Mouse (Mus musculus): ENCODE measurements around the gene Rnaset2a.
"Not testable (repeated sequence)": the region's sequence is repeated elsewhere in the genome, so short reads cannot be mapped to it uniquely, and the experiment has no call there.

Gene Rnaset2a

DNA sequence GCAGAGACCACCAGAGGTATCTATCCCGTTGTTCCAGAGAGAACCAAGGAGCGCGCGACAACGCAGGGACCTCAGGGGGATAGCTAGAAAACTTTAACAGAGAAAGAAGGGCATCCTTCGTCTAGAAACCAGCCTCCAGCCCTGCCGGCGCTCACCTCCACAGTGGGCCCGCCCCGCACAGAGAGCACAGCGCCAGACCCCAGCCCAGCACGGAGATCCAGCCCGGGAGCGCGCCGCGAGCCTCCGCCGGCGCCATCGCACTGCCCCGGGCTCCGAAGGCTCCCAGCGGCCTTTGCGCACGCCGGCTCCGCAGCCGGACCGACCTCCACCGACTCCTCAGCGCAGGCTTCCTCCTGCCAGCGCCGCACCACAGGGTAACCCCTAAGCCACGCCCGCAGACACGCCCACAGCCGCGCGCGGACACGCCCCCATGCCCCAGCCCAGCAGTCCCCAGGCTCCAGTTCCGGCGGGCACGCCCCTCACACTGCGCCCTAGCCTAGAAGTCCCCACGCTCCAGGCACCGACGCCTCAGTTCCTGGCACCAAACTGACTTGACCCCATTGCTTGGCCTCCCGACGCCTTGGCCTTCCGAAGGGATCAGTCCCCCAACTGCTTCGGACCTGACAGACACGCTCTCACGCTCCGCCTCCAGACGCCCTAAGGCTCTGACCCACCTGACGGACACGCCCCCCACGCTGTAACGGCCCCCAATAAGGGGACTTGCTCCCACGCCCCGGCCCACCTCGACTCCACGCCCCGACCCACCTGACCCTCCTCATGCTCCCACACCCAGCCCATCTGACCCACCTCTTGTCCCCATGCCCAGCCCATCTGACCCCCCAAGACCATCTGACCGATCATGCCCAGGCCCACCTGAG lies at the start of gene Rnaset2a, which contains the start of gene Gm49673:
Rnaset2a (minus strand) TSS at position 659 of the 878 bp plus-strand sequence.
Gm49673 (minus strand) TSS at position 350 of the 878 bp plus-strand sequence.
- peak; percentile 44 to 65 for DNase-seq

DNA sequence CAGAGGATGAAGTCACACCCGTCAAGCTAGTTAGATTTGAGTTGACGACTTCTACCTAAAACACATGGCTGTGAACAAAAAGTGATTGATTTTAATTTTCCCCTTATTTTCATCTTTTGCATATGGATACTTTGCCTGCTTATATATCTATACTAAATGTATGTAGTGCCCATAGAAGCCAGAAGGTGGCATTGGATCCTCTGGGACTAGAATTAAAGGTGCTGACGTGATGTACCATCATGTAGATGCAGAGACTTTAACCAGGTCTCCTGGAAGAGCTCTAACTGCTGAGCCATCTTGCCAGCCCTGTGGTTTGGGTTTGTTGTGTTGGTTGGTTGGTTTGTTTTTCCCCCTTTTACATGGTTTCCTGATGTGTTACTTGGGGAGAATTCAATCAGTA lies 49.8 kb upstream of the Rnaset2a start:
- no peak for DNase-seq

DNA sequence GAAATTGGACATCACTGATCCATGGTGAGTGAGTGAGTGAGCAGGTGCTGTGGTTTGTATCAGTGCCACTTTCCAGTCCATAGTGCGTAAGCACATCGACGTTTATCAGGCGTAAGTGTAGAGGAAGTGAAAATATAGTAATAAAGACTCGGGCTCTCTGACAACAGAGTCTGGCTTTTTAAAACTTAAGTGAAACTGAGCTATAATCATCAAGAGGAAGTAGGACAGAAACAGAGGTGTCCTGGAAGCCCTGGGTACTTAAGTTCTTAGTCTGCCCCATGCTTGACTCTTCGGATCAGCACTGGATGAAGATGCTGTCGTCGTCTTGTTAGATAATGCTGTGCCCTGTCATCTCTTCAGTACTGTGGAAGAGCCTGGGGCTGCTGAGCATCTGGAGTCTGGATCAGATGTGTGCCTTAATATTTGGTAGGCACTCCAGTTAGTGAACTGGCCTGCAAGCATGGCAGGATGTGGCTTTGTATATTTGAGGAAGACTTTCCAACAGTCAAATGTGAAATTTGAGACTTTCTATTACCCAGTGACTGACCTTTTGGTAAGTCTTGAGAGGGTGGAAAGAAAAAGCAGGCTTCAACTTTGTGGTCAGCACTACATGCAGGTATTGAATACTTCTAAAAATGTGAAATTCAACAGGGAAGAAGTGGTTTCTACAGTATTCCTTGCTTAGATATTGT lies 47.9 kb upstream of the Rnaset2a start:
- no peak for DNase-seq

DNA sequence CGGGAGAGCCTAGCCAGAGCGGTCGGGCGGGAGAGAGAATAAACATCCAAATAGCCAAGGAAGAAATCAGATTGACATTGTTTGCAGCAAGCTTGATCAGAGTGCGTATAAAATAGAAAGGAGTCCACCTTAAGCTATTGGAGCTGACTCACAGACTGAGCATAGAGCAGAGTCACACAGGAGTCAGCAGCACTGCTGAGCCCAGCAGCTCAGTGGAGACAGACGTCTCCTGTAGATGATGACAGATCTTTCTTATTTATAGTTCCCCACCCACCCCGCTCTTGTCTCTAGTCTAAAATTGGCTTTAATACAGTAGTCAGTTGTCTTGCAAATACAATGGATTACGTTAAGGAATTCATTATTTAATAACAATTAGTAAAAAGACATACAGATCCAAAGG lies 45.8 kb upstream of the Rnaset2a start:
- no peak for DNase-seq

DNA sequence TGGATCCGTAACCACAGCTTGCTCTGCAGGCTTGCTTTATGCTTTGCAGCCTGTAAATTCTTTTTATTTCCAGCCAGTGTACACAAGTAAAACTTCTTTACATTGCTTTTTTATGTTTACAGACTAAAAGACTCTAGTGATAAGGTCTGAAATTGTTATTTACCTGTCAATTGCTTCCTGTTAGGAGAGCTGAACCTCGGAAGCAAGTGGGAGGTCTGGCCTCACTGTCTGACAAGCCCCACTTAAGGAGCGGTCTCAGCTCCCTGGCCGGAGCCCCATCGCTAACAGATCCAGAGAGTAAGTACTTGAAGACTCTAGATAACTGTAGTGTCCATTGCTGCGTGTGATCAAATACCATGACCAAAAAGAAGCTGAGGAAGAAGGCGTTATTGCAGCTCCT lies 36.3 kb upstream of the Rnaset2a start:
- DNase-seq, result no peak

DNA sequence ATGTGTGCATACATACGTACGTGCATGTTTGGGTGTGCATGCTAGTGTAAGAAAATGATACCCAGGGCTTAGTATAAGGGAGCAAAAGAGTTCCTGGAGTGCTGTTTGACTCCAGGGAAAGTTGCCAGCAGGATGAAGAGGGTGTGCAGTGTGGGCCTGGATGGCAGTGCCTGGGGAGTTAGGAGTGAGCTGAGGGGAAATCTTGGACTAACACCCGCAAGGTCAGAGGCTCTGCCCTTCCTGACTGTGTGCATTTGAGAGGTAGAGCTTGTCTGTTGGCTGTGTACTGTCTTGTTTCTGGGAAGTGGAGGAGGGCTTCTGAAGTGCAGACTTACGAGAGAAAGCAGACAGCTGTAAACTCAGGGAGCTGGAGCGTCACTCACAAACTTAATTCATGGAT lies 35.9 kb upstream of the Rnaset2a start:
- DNase-seq, result no peak

DNA sequence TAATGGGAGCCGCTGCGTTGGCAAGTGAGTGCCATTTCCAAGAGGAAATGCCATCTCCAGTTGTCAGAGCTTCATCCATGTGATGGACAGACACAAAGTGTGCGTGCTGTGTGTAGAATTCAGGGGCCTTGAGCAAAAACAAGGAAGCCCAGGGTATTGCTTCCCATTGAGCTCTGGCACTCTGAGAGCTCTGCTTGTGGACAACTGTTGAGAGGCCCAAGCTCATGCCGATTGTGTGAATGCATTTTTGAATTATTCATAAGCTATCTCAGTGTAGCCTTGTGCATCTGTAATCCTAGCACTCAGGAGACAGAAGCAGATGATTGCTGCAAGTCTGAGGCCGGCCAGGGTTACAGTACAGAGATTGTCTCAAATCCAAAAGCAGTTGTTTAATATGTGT lies 29.2 kb upstream of the Rnaset2a start:
- DNase-seq, result no peak

DNA sequence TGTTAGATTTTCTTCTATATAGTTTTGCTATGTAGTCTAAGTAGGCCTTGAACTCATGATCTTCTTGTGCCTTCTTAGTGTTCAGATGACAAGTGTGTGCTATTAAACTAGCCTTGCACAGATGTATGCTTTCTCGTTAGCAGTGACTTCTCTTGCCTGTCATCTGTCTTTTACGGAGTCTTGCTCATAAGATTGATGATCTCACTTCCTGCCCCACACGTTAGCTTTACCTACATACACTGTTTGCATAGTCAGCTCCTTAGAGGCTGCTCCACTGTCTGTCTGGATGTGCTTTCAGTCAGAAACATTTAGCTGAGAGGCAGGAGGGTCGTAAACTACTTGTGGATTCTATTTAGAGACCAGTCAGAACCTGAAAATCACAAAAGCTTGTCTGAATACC lies 23.2 kb upstream of the Rnaset2a start:
- DNase-seq, result no peak

DNA sequence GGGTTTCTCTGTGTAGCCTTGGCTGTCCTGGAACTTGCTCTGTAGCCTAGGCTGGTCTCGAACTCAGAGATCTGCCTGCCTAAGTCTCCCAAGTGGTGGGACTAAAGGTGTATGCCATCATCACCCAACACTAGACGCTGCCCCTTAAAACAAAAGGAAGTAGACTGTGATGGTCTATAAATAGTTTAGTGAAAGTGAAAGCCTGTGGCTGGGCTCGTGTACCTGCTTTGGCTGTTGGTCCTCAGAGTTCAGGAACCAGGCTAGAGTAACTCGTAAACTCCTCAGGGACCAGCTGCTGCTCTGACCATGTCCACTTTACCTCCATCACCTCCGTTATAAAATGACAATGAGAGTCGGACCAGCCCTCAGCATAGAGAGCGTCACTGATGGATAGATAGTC lies 22.4 kb upstream of the Rnaset2a start:
- DNase-seq, result no peak

DNA sequence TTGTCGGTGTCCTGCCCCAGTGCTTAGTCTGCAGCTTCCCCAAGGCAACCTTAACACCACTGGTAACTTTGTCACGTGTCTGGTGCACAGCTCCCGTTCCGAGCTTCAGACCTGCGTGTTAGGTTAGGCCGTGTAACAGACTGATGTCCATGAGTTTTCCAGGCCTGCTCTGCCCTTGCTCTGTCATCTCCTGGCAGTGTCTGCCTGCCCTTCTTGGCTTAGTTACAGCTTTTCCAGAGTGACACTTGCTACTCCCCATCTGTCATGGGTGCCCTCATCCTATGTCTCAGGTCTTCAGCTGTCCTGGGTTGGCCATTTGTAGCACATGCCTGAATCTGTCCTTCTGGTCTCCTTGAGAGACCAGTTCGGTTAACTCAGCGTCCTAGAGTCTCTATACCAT lies 19.5 kb upstream of the Rnaset2a start:
- DNase-seq, result not testable (repeated sequence)

DNA sequence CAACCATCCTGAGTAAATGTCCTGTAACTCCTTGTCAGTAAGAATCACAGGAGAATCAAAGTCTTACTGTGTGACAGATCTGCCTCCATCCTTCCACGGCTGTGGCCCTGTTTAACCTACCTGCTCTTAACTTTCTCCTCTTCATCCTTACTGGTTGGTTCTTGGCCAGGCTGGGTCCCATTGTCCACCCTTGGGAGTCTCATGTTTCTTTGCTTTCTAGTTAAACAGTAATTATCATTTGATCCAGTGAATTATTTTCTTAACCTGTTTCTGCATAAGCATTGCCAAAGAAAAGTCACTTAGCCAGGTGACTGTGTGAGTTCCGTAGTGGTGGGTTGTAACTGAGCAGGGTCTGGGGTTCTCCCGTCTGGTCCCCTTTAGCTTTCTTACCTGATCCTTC lies 18.6 kb upstream of the Rnaset2a start:
- not testable (repeated sequence) for DNase-seq

DNA sequence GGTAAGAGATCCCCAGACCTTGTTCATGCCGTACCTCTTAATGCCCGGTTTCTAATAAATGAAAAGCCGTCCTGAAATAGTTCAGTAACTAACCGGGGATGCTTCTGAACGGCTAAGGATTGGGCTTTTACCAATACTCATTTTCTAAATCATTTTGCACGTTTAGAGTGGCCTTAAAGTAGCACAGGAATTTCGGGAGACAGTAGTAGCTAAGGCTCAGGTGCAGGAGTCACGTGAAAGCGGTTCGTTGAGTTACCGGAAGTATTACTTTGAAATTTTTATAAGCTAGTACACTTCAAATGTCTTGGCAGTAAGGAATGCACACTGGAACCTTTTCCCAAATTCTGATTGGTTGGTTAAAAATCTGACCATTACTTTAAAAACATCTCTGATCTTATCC lies 18.1 kb upstream of the Rnaset2a start:
- not testable (repeated sequence) for DNase-seq

DNA sequence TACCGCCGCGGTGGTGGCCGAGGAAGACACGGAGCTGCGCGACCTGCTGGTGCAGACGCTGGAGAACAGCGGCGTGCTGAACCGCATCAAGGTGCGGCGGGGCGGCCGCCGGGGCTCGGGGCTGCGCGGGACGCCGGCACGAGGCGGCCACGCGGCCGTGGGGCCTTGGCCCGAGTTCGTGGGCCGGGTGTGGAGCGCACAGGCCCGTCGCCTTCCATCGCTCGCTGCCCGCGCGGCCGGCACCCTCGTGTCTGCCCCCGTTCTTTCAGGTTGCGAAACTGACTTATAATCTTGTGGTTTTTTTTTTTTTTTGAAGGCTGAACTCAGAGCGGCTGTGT lies 17.7 kb upstream of the Rnaset2a start:
- DNase-seq, result peak; percentile 57 to 67

DNA sequence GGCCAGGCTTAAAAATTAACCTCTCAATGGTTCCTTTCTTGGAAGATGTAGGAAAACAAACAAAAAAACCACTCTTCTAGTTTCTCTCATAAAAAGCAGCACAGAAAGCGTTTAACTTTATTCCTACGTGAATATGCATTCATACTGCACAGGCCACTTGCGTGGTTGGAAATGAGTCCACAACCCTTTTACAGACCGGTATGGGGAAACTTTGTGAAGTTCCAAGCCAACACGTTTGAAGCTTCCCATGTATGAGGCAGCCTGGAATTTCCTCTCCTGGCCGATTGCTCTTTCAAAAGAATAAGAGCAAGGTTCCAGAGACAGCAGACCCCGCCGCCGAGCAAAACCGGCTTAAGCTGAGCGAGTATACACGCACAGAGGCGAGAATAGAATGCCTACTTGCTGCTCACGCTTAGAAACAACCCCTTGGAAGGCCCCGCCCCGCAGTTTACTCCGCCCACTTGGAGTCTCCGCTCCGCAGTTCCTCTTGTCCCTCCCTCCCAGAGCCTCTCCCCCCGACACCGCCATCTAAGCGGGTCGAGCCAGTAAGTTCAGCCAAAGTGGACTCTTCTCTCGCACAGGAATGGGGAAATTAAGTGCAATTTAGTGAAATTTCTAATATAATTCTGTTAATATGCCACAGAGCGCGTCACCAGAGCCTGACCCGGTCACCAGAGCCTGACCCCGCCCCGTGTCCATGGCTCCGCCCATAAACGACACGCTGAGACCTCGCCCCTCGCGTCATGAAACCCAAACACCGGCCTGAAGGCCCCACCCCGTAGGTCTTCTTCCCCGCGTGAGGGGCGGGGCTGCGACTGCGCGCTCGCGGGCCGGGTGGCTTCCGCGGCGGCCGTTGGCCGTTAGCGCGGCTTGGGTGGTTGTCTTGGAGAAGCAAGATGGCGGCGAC lies 17.1 kb upstream of the Rnaset2a start, which contains the start of gene Fgfr1op:
Fgfr1op (plus strand) TSS at position 801 of the 907 bp plus-strand sequence.
- peak; percentile 64 to 81 for DNase-seq

DNA sequence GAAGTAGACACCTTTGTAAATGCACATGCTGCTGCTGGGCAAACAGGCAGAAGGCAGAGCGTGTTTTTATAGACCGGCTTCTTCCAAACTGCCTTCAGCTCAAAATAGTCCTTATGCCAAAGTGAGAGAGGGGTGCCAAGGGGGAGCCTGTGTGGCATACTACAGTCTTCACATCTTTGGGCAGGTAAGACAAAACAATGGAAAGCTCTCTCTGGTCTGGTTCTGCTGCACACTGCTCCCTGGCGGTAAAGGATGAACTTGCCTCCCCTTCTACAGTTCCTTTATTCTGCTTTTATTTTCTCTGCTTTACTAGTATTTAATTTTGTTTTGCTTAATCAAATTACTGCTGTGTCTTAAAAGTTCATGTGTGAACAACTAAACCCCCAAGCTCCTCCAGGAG lies 13.1 kb upstream of the Rnaset2a start:
- peak; percentile 57 to 58 for DNase-seq

DNA sequence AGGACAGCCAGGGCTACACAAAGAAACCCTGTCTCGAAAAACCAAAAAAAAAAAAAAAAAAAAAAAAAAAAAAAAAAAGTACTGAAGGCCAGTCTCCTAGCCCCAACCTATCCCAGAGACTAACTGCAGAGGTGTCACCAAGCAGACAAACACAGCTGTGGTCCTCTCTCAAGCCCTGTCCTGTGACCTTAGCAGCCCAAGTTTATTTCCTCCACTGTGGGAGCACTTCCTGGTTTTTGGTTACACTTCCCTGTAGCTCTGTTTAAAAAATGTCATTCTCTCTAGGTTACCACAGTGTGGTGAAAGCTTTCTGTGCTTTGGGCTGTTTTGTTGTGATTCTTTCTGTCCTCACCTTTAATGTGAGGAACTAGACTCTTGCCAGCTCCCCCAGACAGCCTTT lies 10.7 kb upstream of the Rnaset2a start:
- DNase-seq, result not testable (repeated sequence)

DNA sequence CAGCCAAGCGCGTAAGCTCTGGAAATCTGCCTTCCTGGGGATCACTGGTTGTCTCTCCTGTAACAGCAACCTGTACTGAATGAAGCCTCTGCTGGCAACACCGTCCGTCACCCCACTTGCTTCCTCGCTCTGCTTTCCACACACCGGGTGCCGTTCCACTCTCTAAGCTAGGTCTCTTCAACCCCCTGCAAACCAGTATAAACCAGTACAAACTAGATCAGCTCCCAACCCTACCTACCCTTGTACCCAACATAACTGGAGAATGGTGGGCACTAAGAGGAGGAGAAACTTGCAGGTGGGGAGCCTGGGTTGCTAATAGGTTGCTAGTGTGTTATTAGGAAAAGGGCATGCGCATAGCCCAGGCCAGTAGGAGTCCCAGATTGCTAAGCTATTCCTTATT lies 8.1 kb upstream of the Rnaset2a start:
- DNase-seq, result not testable (repeated sequence)

DNA sequence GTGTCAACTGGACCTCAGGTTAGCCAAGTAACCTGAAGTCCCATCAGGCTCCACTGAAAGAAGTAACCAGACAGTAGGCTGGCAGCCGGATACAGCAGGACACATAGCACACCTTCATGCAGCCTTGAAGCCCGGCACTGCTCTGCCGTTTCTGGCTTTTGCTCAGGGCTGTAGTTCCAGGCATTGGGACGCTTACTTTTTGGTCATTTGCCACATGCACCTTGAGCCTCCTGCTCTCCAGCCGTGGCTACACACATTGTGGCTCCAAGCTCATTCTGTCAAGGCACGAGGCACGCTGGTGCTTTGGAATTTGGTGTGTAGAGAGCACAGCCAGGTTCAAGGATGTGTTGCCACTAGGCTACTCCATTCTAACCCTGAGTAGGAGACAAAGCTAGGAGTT lies 7.1 kb upstream of the Rnaset2a start:
- DNase-seq, result not testable (repeated sequence)

DNA sequence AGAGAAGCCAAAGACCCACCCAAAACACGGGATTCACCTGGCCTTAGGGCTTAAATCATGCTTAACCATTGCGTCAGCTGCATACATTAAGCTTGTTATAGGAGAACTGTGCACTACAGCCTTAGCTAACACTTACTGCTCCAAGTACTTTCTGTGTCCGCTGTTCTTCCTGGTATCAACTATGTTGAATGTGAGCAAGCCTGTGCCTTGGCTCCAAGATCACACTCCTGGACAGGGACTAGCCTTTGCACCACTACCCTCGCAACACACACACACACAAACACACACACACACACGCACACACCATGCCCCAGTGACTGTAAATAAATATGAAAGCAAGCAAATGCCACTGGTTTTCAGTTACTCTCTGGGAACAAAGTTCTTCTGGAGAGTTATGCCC lies 966 bp downstream of the Rnaset2a start:
- DNase-seq, result peak in 1 of 2 experiments; percentile 25

DNA sequence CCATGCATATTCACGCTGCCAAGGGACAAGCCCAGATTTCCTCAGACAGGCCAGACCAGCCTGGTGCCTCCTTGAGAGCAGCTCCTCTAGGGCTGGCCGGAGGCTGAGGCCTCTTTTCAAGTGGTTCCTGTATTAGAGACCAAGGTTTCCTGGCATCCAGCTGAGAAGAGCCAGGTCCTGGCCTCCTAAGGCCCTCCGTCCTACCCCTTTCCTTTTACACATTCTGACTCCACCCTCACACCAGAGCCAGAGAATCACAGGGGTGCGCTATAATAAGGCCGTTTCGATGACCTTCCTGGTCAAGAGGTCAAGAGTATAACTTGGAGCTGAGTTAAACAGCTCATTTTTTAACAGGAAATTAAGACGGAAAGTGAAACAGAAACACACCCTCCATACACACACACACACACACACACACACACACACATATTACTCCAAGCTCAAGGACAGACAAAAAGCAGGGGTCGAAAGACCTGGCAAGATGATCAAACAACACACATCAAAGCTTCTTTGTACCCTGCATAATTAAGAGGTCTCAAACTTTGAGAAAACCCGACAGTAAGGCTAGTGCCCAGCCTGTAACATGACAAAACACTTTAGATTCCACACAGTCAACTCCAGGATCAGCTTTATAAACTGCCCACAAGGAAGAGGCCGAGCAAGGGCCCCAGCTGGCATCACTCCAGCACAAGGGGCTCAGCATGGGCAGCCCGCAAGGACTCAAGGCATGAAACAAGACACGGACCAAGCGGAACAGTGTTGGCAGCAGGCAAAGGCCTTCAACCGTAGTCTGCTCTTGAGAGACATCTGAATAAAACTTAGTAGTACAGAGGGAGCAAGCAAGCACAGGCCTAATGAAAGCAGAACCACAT lies 3.9 kb downstream of the Rnaset2a start:
- not testable (repeated sequence) for DNase-seq

DNA sequence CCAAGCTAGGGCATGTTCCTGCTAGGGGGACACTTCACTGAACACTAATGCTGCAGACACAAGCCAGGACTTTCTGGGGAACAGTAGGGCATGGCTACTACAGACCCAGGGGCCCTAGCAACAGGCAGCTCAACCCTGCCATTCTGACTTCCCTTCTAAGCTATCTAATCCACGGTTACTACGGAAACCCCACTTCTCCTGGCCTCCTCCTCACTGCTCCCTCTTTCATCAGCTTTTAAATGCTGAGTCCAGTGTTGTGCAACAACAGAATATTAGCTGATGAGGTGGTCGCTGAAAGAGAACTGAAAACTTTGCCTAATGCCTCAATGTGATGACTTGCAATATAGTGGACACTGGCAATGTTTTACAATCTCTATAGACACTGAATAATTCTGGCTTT lies 7.7 kb downstream of the Rnaset2a start:
- not testable (repeated sequence) for DNase-seq

DNA sequence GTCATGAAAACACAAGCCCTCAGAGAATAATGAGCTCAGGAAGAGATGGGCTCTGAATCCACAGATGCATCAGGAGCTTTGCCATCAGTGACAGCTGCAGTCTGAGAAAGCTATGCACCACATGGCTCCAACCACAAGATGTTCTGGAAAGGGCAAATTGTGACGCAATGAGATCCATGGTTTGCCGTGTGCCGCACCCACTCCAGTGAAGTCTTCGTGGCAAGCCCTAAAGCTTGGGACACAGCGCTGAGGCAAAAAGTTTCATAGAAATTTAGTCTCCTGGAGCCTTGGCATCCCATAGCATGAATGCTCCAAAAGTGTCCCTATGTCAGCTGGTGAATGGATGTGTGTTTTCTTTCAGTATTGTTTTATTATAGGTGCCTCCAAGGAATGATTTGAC lies 9.8 kb downstream of the Rnaset2a start:
- not testable (repeated sequence) for DNase-seq
